Mouse (Mus musculus): Measurements from ENCODE around the gene Cuedc1.

The Cuedc1 gene

DNA sequence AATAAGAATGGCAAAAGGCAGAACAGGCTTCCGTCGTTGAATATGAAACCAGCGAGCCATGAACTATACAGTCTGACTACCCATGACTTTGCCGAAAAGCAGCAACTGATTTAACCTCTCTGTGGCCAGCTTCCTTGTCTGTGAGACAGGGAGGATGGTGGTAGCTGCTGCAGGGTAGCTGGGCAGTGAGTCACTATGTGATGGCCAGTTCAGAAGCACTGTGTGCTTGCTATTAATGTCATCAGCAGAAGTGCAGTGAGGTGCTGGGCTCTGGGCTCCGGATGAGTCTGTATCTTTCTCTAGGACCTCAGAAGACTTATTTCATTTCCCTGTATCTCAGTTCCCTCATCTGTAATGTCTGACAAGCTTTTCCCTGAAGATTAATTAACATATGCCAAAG is 7.6 kb upstream of the Cuedc1 start:
- no peak for TF ChIP-seq POU5F1 (IDR thresholded peaks at IDR 0.05; ENCODE audit: borderline replicate concordance, low read length)
- no peak for TF ChIP-seq NANOG (IDR thresholded peaks at IDR 0.05; ENCODE audit: borderline replicate concordance, low read length)
- TF ChIP-seq CTCF (conservative IDR thresholded peaks at IDR 0.05; ENCODE audit: low read length), result no peak

DNA sequence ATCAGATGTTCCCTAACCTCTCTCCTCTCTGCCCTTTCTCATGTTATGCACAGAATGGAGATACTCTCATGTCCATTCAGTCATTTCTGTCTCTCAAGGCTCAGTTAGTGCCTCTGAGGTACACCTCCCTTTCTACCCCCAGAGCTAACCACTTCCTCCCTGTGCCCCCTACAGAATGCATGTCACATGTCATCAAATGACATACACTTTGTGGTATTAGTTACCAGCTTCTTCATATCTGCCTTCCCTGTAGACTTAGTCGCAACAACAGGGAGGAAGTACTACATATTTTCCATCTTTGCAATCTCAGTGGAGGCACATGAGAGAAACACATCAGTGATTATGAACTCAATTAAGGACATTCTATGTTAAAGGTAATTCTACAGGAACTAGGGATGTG is 5.9 kb upstream of the Cuedc1 start:
- no peaks in the 10 kb centered on the region for H3K36me3 ChIP-seq (ENCODE audit: insufficient read depth, low read length)
- TF ChIP-seq CTCF (conservative IDR thresholded peaks at IDR 0.05; ENCODE audit: low read length), result no peak
- no peak overlapping the region for H3K4me3 ChIP-seq (replicated peaks; ENCODE audit: low read length)
- peaks cover 23% of the 10 kb centered on the region for H3K4me1 ChIP-seq (replicated peaks; ENCODE audit: low read depth, low read length)
- H3K27me3 ChIP-seq (ENCODE audit: insufficient read depth, low read length), result peaks cover 54% of the 10 kb centered on the region
- H3K9me3 ChIP-seq (ENCODE audit: low read length), result no peaks in the 10 kb centered on the region

More for the DNA sequence above, 7.6 kb upstream of the Cuedc1 start:
- Histone ChIP-seq H3K36me3 (ENCODE audit: insufficient read depth, low read length) (no peaks in the 10 kb centered on the region), H3K4me3 (replicated peaks; ENCODE audit: low read length) (no peak overlapping the region), H3K27me3 (ENCODE audit: insufficient read depth, low read length) (peaks cover 41% of the 10 kb centered on the region), H3K9me3 (ENCODE audit: low read length) (no peaks in the 10 kb centered on the region), H3K4me1 (replicated peaks; ENCODE audit: low read depth, low read length) (peaks cover 37% of the 10 kb centered on the region)

DNA sequence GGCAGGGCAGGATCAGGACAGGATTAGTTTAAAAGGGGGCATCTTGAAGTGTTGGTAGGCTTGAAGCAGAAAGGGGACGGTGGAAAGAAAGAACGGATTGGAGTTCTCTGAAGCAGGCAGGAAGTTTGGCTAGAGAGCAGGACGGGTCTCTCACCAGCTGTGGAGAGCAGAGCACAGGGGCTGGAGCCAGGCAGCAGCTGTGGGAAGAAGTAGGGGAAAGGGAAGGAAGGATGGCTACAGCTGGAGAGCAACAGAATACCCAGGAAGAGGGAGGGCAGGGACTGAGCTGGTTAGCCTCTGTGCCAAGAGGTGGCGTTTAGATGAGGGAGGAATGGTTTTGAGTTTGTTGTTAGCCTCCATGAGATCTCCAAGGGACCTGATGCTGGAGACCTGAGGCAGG is 685 bp upstream of the Cuedc1 start:
- peaks cover 72% of the 10 kb centered on the region for H3K27me3 ChIP-seq (ENCODE audit: insufficient read depth, low read length)
- TF ChIP-seq POU5F1 (IDR thresholded peaks at IDR 0.05; ENCODE audit: borderline replicate concordance, low read length) (no peak), NANOG (IDR thresholded peaks at IDR 0.05; ENCODE audit: borderline replicate concordance, low read length) (no peak)
- no peaks in the 10 kb centered on the region for H3K36me3 ChIP-seq (ENCODE audit: insufficient read depth, low read length)
- no peak overlapping the region for H3K4me3 ChIP-seq (replicated peaks; ENCODE audit: low read length)
- no peaks in the 10 kb centered on the region for H3K9me3 ChIP-seq (ENCODE audit: low read length)
- H3K4me1 ChIP-seq (replicated peaks; ENCODE audit: low read depth, low read length), result peaks cover 37% of the 10 kb centered on the region

DNA sequence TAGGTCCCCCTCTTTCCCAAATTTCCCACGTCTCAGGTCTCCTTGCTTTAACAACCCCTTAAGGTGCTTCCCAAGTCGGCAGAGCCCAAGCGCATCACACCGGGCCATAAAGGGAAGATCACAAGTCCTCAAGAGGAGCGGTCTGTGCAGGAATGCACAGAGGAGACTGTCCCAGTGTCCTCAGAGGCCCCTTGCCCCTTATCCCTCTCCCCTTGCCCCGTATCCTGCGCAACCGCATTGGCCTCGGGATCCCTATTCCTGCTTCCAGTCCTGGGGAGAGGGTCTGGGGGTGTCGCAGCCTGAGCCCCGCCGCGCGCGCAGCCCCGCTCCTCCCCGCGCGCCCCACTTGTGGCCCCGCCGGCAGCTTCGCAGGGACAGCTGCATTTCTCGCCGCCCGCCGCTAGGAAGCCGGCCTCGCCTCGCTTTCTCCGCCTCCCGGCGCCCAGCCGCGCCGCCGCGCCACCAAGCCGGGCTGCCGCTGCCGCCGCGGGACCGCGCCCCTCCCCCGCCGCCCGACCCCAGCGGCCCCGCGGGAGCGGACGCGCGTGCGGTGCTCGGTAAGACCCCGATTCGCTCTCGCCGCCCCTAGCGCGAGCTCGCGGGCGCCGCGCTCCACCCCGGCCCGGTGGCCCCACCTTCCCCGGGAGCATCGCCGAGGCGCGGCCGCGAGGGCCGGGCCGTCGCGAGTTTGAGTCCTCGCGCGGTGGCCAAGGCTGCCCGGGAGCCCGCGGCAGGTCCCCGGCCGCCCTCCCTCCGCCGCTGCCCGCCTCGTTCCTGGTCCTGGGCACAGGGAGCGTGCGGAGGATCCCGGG is 1.1 kb downstream of the Cuedc1 start:
- peaks cover 45% of the 10 kb centered on the region for H3K4me1 ChIP-seq (replicated peaks; ENCODE audit: low read depth, low read length)
- no peaks in the 10 kb centered on the region for H3K36me3 ChIP-seq (ENCODE audit: insufficient read depth, low read length)
- H3K9me3 ChIP-seq (ENCODE audit: low read length), result no peaks in the 10 kb centered on the region
- no peak for TF ChIP-seq NANOG (IDR thresholded peaks at IDR 0.05; ENCODE audit: borderline replicate concordance, low read length)
- peak overlapping the region; percentile 83 for H3K4me3 ChIP-seq (replicated peaks; ENCODE audit: low read length)
- peaks cover 68% of the 10 kb centered on the region for H3K27me3 ChIP-seq (ENCODE audit: insufficient read depth, low read length)

DNA sequence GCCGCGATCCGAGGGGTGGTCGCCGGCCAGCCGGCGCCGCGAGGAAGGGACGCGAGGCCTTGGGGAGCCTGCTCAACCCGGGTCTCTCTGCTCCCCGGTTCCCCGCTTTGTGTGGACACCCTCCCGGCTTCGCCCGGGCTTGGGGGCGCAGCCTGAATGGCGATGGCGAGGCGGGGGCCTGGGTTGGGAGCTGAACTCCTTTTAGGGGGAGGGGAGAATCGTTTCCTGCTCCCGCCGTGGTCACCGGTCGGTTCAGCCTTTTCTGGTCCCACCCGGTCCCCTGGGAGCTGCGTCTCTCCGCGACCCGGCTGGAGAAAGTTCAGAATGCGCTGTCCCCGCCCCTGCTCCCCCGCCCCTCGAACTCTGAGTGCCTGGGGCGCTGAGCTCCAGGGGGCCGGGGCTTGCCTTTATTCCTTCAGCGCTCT is 1.8 kb downstream of the Cuedc1 start:
- Histone ChIP-seq H3K36me3 (ENCODE audit: insufficient read depth, low read length) (no peaks in the 10 kb centered on the region), H3K9me3 (ENCODE audit: low read length) (no peaks in the 10 kb centered on the region), H3K27me3 (ENCODE audit: insufficient read depth, low read length) (peaks cover 69% of the 10 kb centered on the region), H3K4me3 (replicated peaks; ENCODE audit: low read length) (peak overlapping the region; percentile 83), H3K4me1 (replicated peaks; ENCODE audit: low read depth, low read length) (peaks cover 44% of the 10 kb centered on the region)
- TF ChIP-seq NANOG (IDR thresholded peaks at IDR 0.05; ENCODE audit: borderline replicate concordance, low read length) (no peak), CTCF (conservative IDR thresholded peaks at IDR 0.05; ENCODE audit: low read length) (no peak), POU5F1 (IDR thresholded peaks at IDR 0.05; ENCODE audit: borderline replicate concordance, low read length) (no peak)

DNA sequence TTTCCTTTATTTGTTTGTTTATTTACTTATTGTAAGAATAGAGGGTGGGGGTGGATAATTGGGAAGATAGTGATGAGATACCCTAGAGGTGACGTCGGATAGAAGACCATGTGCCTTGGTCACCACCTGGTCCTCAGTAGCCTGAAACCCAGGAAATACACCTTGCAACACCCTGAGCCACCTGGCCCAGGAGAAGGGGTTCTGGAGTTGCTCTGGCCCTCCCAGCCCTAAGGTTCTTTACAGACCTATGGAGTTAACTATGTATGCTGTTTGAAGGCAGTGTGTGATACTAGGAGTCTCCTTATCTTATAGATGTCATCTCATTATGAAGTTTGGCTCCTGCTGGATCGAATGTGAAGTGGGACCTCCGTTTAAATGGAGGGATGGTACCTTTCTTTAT is 2.3 kb downstream of the Cuedc1 start:
- TF ChIP-seq NANOG (IDR thresholded peaks at IDR 0.05; ENCODE audit: borderline replicate concordance, low read length) (no peak), POU5F1 (IDR thresholded peaks at IDR 0.05; ENCODE audit: borderline replicate concordance, low read length) (no peak), CTCF (conservative IDR thresholded peaks at IDR 0.05; ENCODE audit: low read length) (no peak)

DNA sequence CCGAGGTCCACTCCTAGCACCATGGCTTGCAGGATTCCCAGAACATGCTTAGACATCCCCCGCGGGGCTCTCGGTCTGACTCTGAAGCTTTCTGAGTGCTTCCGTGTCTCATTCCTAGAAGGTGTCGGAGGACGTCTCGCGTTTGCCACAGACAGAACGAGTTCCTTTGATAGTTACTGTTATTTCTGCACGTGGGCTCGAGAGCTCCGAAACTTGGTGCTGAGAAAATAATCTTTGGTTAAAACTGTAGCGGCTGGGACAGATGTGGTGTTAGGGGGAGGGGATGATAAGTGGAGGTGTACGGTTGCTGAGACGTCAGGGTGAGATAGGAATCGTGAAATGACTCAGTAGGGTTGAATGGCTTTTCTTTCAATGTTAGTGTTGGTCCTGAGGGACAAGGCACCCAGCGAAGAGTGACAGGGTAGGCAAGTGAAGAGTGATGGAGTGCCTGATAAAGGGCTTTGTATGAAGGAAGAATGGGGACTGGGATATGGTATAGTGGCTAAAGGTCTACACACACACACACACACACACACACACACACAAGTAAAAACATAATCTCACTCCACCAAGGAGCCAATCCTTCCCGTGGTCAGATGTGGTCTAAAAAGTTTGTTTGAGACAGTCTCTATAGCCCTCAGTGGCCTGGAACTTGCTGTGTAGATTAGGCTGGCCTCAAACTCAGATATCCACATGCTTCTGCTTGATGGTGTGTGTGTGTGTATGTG is 5.5 kb downstream of the Cuedc1 start:
- H3K9me3 ChIP-seq (ENCODE audit: low read length), result no peaks in the 10 kb centered on the region
- H3K36me3 ChIP-seq (ENCODE audit: insufficient read depth, low read length), result no peaks in the 10 kb centered on the region
- H3K27me3 ChIP-seq (ENCODE audit: insufficient read depth, low read length), result peaks cover 44% of the 10 kb centered on the region
- TF ChIP-seq NANOG (IDR thresholded peaks at IDR 0.05; ENCODE audit: borderline replicate concordance, low read length) (no peak), POU5F1 (IDR thresholded peaks at IDR 0.05; ENCODE audit: borderline replicate concordance, low read length) (no peak), CTCF (conservative IDR thresholded peaks at IDR 0.05; ENCODE audit: low read length) (no peak)
- peaks cover 44% of the 10 kb centered on the region for H3K4me1 ChIP-seq (replicated peaks; ENCODE audit: low read depth, low read length)
- H3K4me3 ChIP-seq (replicated peaks; ENCODE audit: low read length), result no peak overlapping the region

More for the DNA sequence above, 2.3 kb downstream of the Cuedc1 start:
- Histone ChIP-seq H3K4me3 (replicated peaks; ENCODE audit: low read length) (peak overlapping the region; percentile 83), H3K9me3 (ENCODE audit: low read length) (no peaks in the 10 kb centered on the region), H3K27me3 (ENCODE audit: insufficient read depth, low read length) (peaks cover 64% of the 10 kb centered on the region), H3K4me1 (replicated peaks; ENCODE audit: low read depth, low read length) (peaks cover 40% of the 10 kb centered on the region), H3K36me3 (ENCODE audit: insufficient read depth, low read length) (no peaks in the 10 kb centered on the region)

DNA sequence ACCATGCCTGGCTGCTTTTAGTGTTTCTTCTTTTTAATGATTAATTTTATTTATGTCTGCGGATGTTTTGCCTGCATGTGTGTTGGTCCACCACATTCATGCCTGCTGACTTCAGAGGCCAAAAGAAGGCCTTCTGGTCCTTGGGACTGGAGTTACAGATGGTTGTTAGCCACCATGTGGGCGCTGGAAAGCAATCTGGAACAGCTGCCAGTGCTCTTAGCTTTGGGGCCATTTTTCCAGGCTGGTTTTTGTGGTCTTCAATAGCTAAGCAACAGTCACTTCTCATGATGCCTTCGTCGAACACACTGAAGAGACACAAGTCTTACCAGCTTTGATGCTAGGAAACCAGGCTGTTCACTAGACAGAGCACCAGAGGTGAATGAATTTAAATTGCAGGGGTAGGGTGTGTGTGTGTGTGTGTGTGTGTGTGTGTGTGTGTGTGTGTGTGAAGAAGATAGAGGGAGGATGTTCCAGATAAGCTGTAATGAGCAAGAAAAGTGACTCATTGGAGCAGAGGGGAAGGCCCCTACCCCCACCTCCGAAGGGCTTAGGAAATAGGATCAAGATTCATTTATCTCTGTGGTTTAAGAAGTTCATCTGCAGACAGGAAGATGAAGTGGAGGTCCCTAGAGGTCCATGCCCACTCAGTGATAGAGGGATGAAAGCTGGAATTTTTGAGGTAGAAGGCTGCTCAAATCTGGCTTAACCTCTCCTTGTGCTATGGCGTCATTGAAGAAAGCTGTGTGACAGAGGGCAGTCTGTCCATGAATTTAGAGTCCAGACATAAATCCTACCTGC is 7.8 kb downstream of the Cuedc1 start:
- Histone ChIP-seq H3K27me3 (ENCODE audit: insufficient read depth, low read length) (peaks cover 36% of the 10 kb centered on the region), H3K4me1 (replicated peaks; ENCODE audit: low read depth, low read length) (peaks cover 28% of the 10 kb centered on the region), H3K4me3 (replicated peaks; ENCODE audit: low read length) (no peak overlapping the region), H3K36me3 (ENCODE audit: insufficient read depth, low read length) (no peaks in the 10 kb centered on the region), H3K9me3 (ENCODE audit: low read length) (no peaks in the 10 kb centered on the region)
- TF ChIP-seq CTCF (conservative IDR thresholded peaks at IDR 0.05; ENCODE audit: low read length), result no peak
- TF ChIP-seq POU5F1 (IDR thresholded peaks at IDR 0.05; ENCODE audit: borderline replicate concordance, low read length), result no peak
- no peak for TF ChIP-seq NANOG (IDR thresholded peaks at IDR 0.05; ENCODE audit: borderline replicate concordance, low read length)

All from E14TG2a.4 (cell line).